Mouse (Mus musculus) frontal cortex, adult 2 months (tissue): ENCODE measurements around the gene Eva1a. TPM values are rescaled to one million over a fixed set of nuclear protein-coding genes. Genes with fewer than 3 reads are reported as not detected.

Experiments
- DNase-seq, 2 experiments: peaks; one replicate each; pipeline ENCODE4 v3.0.0; 2022; ENCODE audit warnings: low spot score in 1 of 2; ENCODE audit errors: extremely low spot score in 1 of 2
- polyA plus RNA-seq: library from polyadenylated mRNA; depleted of rRNA; stranded (reverse); fragments of >200 nt; gene quantifications from 2 replicates; pipeline ENCODE4 v1.2.3, GENCODE M21; 2012; rRNA removed

The Eva1a gene
- 15.4 and 16.8 TPM in 2 replicates for polyA plus RNA-seq

DNA sequence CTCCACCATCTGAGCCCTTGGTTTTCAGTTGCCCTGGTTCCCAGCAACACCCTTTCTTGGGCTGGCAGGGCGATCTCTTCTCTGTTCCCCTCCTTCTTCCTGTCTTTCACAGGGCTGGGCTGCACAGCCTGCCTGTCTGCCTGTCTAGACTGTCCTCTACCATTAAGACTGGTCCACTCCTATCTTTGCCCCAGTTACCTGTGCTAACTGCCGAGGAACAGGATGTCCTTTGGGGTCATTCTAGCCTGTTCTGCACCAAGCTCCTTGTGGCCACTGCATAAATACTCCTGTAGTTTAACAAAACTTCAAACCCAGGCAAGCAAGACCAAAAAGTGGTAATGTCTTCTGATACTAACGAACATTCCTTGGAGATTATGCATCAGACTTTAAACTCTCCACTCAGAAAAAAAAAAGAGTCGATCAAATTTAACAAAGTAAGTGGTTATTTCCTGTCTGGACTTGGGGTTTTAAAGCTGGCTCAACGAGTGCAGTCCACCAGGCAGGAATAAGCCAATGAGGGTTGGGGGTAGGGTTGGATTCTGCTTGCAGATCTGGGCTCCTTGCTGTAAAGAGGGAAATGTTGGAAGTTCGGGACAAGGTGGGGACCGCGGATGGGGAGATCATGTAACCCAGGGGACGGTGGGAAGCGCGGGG is at the start of gene Eva1a:
Gene Eva1a, plus strand, starts transcription at position 210 of the 654 bp plus-strand sequence.
- DNase-seq, result no peak

DNA sequence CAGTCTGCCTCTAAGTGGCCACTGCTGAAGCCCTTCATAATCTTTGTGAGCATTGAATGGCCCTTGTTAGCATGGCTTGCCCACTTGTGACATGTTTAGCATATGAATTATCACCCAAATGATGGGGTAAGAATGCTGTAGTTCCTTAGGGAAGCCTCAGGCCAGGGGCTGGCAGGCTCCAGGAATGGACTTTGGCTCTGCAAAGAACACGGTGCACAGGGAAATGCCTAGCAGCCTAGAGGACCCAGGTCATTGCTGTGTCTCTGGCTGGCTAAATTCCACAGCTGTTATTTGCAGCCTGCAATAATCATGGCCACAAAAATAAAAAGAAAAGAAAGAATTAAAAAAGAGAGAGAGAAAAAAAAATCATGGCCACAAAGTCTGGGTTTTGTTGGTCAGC is 28.5 kb upstream of the Eva1a start:
- no peak for DNase-seq

DNA sequence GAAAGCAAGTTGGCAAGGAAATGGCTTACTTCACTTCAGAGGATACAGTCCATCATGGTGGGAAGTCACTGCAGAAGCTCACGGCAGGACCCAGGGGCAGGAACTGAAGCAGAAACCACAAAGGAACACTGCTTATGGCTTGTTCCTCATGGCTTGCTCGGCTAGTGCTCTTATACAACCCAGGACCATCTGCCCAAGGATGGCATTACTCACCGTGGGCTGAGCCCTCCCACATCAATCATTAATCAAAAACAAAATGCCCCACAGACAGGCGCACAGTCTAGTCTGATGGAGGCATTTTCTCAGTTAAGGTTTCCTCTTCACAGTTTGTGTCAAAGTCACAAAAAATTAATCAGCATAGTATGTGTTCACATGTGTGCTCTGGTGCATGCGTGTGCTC is 19.8 kb upstream of the Eva1a start:
- DNase-seq, result no peak

DNA sequence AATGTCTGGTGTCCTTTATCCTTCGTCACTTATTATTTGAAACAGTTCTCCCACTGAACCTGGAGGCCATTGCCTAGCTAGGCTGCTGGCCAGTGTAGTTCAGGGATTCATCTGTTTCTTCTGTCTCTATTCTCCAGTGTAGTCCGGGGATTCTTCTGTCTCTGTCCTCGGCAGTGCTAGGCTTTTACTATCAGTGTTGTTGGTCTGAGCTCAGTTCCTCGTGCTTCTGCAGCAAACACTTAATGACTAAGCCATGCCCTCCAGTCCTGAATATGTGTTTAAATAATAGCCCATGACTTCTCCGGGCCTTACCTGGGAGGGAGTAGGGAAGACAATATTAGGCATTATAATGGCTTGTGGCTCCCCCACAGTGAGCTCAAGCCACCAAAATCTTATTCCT is 19.3 kb upstream of the Eva1a start:
- DNase-seq, result no peak

DNA sequence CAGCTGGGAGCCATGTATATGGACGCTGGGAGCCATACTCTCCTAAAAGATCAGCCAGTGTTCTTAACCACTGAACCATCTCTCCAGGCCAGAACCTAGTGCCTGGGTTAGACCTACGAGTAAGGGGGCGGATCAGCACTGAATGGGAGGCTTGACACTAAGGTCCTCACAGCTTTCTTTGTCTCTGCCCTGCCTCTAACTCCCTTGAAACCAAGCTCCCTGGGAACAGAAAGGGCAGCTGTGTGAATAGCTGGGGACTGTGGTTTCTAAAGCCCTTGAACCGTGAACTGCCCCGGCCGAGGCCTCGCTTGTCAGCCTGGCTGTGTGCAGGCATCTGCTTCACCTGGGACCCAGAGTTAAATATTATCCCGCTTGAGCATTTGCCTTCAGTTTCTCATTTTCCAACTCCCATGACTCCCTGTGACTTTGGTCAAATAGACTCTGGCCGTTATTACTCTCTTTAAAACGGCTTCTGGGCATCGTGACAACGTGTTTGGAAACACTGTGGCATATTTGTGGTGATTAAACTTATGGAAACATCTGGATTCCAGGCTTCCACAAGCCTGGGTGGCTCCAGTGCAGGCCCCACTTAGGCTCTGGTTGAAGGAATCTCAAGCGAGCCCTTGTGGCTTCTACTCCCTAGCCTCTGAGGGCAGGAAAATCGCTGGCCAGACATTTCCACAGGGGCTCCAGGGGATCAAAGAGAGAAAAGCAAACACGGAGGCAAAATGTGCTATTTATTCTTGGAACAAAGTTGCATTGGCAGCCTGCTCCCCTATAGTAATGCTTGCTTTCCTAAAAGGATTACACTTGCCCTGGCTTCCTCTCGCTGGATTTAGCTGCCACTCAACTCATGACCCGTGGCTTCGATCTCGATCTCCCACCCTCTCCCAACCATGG is 11.0 kb upstream of the Eva1a start:
- no peak for DNase-seq

DNA sequence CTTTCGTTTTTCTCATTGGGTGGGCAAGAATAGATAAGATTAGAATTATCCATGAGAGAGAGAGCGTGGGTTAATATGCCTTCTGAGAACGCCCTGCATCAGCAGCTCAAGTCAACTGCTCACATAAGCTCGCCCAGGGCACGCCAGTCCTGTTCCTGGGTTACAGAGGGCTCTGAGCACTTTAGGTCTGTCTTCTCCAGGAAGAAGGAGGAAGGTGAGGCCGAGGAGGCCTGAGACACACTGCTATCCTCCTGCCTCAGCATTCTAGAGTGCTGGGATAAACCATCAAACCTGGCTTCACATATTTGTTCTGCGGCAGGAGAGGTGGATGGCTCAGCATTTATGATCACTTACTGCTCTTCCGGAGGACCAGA is 10.3 kb upstream of the Eva1a start:
- no peak for DNase-seq

DNA sequence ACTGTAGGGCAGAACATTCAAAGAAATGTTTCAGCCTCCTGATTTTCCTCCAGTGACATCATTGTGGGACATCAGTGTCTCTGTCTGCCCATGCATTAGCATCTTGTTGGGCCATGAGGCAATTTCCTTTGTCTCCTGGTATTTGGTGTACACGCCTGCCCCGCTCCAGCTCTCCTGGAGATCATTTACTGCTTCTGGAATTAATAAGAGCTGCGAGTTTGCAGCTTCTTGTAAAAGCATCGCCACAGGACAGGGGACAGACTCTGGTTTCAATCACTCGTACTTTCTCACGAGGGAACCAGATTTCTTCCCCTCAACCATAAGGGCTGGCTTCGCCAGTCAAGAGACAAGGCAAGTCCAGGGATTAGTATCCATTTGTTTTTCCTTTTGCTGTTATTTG is 3.6 kb upstream of the Eva1a start:
- no peak for DNase-seq

DNA sequence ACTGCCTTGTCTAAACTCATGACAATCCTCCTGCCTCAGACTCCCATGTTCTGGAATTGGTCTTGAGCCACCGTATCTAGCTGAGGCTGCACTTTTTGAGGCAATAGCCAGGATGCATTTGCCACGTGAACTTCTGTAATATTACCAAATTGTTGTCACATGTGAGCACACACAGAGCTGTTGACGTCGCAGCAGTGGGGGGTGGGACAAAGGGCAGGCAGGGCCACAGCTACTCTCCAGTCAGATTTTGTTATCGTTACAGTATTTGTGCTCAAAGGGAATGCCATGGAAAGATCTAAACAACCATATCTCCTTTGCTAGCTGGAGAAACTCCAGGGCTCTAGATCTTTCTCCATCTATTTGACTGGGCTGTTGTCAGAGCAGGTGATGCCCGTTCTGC is 1.6 kb upstream of the Eva1a start:
- DNase-seq, result no peak

DNA sequence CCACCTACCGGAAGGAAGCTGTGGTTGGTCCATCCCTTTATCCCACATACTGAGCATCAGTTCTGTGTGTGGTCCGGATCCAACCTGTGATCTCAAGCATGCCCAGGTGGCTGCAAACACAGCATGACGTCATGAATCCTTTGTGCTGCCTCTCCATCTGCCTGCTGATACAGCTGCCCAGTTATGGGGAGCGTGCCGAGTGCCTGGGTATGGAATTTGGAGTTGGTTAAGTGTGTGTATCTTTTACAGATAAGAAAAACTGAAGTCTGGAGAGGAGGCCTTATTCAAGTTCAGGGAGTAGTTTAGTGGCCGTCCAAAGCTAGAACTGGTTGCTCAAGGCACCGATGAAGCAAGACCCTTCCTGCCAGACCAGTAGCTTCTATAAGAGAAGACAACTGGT is 875 bp upstream of the Eva1a start:
- no peak for DNase-seq

DNA sequence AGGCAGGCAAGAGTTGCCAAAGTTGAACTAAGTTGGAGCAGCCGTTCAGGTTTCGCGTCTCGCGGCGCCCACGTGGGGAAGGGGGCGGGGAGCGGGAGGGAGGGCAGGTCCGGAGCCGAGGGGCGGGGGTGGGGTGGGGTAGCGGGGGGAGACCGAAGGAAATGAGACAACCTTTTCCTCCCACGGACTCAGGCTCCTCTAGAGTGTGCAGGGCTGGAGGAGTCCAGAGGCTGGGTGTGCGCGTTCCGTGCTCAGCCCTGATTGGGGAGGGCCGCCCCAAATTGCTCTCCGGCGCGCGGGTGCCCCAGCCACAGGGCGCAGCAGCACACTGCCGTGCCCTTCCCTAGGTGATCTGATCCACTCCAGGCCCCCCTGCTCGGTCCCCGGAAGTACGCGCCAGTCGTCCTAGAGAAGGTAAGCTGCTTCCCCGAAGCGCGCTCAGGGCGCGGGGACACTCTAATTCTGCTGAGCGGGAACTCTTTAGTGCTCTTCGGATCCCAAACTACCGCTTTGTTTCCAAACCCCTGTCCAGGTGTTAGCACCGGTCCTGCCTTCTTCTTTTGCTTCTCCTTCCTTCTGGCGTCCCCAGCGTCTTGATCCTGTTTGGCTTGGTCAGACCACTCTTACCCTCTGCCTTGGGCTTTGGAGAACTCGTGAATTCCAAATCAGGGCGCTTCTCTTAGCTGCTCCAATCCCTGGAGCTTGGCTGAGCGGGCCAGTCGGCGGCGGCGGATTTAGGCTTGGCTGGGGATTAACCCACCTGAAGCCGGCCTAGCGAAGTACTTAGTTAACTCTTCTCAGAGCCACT is 849 bp downstream of the Eva1a start:
- DNase-seq, result no peak

DNA sequence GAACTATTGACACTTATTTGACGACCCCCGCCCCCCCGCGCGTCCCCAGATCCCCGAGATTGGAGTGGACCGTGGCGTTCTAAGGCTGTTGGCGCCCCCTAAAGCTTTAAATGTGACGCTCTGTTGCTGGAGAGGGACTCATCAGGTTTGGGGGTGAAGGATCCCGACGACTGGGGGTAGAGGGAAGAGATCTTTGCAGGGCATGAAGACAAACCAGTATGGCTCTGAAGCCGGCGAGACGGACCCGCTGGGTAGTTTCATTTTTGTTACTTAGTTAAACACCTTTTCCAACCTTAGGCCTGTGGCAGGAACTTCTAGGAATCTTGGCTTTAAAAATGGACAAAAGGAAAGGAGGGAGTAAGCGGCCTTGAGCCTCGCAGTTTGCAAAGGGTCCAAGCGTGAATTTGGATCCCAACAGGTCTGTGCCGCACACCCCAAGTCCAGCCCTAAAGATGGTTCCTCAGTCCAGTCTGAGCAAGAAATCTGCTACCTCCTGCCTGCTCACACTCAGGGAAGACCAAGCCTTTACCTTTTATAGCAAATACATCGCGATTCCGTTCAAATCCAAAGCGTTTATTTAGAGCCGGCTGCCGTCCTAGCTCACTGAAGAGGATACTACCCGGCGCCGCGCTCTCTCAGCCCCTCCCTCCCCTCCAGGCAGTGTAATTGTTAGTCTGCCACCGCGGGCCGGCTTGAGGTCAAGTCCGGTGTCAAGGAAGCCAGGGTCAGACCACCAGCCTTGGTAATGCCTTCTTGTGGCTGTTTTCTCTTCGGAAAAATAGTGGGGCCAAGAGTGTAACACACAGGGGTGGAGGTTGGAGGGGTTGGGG is 1.7 kb downstream of the Eva1a start:
- peak in 1 of 2 experiments; percentile 26 for DNase-seq

DNA sequence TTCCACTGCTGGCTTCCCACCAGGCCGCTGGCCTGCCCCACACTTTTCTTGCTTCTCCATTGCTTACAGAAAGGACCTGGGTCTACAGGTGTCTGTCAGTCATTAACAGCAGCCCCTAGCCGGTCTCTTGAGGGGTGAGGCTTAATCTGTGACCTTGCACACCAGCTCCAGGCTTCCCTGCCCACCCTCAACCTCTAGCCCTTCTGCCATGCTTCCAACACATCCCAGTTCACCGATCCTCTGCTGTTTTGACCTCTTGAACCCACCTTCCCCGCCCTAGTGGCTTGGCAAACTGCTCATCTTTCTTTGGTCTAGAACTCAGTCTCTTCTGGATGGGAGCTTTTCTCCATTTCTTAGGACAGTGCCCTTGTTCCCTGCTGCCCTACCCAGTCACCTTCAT is 2.8 kb downstream of the Eva1a start:
- DNase-seq, result no peak

DNA sequence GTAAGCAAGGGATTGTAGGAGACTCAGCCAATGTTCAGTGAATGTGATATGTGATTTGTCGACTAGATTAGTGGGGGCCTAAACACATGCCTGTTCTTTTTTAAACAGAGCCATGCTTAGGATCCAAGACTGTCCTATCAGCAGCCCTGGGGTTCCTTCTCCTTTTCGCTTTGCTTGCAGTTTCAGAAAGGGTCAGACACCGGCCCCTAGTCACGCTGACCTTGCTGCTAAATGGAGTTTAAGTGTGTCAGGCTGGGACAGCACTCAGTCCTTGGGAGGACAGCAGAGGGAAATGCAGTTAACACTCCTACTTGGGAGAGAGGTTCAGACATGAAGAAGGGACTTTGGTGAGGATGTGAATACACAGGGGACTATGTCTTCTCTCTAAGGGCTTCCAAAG is 3.7 kb downstream of the Eva1a start:
- no peak for DNase-seq

DNA sequence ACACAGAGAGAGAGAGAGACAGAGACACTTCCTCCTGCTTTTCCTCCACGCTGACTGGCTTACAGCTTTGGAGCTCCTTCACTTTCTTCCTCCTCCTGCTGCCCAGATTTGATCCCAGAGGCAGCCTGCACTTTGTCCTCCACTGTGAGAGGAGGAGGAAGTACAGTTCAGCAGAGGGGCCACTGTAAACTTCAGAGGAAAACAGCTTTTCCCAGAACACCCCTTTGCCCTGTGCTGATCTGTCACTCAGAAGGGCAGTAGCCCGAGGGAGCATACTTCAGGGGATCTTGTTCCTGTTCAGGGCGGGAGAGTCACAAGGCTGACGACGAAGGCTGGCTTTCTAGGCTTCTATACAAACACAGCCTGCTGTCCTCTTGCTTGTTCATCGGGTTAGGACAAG is 7.1 kb downstream of the Eva1a start:
- DNase-seq, result no peak

DNA sequence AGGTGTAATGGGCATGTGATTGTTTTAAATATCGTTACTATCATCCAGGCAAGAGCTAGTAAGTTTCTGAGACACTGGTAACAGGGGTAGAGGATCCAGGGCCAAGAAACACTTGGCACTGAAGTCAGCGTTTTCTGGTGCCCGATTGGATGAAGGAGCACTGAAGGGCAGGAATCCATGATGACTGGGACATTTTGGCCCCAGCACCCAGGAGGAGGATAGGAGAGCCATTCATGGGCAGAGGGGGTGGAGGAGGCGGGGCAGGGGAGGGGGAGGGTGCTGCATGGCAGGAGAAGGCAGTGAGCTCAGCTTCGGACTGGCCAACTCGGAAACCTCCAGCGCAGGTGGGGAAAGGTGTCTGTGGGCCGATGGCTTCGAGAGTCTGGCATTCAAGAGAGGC is 9.4 kb downstream of the Eva1a start:
- no peak for DNase-seq

DNA sequence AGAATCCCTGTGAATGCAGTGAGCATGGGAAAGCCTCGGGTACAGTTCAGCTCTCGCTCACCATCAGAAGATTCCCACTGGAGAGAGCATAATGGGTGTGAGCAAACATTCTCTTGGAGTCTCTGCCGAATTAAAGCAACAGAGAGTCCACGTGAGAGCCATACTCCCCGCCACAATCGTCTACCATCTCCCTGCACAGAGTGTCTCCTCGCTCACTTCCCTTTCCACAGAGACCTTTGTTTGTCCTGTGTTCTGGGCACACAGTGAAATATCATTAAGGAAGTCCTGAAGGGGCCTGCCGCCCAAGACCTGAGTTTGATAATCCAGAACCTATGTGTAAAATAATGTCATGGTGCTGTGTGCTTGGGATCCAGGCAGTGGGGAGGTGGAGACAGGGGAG is 10.7 kb downstream of the Eva1a start:
- no peak for DNase-seq

DNA sequence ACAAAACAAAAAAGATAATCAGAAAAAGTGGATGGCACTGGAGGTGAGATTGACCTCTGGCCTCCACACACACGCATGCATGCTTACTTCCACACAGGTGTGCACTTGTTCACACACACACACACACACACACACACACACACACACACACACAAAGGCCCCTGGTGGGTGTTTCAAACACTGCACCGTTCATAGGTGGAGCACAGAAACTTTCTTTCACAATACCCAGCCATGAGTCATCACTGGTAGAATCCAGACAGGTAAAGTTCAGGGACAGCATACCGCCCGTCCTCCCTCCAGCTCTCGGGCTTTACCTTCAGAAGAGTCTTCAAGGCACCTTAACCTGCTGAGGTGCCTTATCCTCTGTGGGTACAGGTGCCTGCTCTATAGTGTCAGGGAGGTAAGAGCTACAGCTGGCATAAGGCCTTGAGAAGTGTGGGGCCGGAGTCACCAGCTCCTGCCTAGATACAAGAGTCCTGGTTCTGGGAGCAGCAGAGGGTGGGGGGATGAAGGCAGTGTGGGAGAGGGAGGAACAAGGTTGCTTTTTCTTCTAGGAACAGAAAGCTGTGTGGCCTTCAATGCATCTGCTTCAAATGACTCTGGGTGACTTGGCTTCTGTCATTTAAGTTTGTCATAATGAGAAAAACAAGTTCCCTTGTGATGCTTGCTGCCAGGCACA is 11.3 kb downstream of the Eva1a start:
- DNase-seq, result no peak

DNA sequence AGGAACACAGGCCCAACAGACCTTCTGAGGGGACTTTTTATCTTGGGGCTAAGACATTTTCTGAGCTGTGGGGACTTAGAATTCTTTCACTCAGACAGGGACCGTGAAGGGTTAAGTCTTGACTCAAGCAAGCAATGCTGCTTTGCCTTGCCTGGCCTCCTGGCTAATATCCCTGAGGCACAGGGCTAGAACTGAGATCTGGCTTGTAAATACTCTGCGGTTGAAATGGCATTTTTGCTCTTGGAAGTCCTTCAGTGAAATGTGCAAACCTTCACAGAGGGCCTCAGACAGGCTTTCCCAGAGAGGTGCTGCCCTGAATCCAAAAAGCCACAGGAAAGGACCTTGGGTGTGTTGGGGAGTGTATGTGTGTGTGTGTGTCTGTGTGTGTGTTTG is 11.9 kb downstream of the Eva1a start:
- no peak for DNase-seq

DNA sequence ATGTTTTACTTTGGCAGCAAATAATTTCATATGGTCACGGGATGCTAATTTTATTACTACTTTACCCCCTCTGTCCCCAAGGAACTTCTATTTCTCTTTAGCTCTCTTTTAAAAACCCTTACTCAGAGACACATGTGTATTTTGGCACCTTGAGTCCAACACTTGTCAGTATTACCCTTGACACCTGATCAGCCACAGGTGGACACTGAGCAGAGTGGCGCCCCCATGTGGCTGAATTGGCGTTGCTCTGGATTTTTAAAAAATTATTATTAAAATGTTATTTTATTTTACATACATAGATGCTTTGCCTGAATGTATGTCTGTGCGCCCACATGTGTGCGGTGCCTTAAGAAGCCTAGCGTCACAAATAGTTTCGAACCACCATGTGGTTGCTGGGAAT is 14.0 kb downstream of the Eva1a start:
- no peak for DNase-seq

DNA sequence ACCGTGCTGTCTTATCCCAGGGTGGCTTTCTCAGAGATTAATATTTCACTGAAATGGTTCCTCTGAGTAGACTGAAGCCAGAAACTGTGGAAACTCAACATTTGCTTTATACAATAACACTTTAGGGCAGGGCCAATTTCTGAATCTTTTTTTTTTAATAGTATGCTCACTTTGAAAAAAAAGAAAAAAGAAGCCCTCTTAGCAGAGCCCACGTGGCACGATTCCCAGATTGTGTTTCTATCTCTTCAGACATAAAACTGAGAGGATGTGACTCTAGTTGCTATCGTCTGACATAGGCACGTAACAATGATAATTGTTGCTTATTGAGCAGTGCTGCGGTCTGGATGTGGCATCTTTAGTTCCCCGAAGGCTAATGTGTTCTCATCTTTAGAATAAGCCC is 19.1 kb downstream of the Eva1a start:
- DNase-seq, result no peak
